Mouse (Mus musculus) adrenal gland, postnatal 4 days (tissue): ENCODE data around the gene Zmynd11. TPM values are rescaled to one million over a fixed set of nuclear protein-coding genes. Genes with fewer than 3 reads are reported as not detected.

ENCODE experiments used
- DNase-seq, 2 experiments: peaks; one replicate each; pipeline ENCODE4 v3.0.0; 2021 to 2022; ENCODE audit warnings: low spot score in 2 of 2, mixed read lengths in 2 of 2
- total RNA-seq, 2 experiments: library from RNA; stranded (reverse); gene quantifications; 2 replicates each; pipeline ENCODE4 v1.2.3; 2021

Gene Zmynd11
- total RNA-seq, 2 experiments from 2014 or later: 162 to 172 TPM

GRCm38 (mm10) chr13:9663593-9663992, 101.5 kb downstream of the Zmynd11 start:
- DNase-seq: no peak

DNA sequence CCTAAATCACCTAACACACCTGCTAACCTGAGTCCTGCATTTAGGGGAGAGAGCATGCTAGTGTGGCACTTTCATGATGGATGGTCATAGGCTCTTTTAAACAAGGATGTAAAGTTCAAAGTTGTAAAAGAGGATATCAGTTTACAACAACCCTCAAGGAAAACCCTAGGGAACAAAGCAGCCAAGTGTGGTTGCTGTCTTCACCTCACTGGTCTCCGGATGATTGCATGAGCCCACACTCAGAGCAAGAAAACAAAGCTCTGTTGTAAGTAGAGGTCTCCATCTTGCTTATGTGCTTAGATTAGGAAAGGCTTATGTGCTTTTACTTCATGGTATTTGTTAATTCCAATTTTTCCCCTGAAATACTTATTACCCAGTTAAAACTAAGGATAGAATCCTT, 104.4 kb downstream of the Zmynd11 start:
- DNase-seq: no peak

DNA sequence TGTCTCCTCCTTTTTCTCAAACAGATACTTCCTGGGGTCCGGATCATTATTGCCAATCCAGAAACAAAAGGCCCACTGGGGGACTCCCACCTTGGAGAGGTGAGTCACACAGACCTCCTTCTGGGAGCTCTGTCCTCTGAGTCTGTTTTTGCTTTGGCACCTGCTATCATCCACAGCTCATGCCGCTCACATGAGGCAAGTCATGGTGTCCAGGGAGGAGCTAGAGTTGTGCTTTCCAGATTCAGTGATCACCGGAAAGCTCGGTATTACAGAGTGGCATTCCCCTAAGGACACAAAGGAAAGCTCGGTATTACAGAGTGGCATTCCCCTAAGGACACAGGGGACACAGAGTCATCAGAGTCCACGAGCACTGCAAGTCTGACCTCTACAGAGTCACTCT, 108.5 kb downstream of the Zmynd11 start:
- no peak for DNase-seq

- DNase-seq: no peak
Observed at GRCm38 (mm10) chr13:9653018-9653417, 112.1 kb downstream of the Zmynd11 start.

- DNase-seq: no peak
Observed at GRCm38 (mm10) chr13:9650580-9650979, 114.5 kb downstream of the Zmynd11 start.

GRCm38 (mm10) chr13:9649894-9650293, 115.2 kb downstream of the Zmynd11 start:
- DNase-seq: no peak

DNA sequence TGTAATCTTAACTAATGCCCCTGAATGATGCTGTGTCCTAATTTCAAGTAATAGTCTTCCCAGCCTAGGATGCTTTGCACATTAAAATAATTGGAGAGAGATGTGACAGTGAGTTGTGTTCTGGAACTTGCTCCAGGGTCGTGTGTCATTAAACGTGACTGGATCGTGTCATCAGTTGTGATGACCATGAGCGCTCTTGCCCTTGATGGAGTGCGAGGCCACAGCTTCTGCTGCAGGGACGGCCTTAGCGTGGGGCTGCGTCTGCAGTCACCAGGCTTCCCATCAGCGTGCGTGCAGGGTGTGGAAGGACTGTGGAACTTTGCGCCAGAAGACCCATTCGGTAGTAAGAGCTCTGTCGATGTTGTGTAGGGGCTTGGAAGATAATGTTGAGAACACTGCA, 116.4 kb downstream of the Zmynd11 start:
- no peak for DNase-seq

DNA sequence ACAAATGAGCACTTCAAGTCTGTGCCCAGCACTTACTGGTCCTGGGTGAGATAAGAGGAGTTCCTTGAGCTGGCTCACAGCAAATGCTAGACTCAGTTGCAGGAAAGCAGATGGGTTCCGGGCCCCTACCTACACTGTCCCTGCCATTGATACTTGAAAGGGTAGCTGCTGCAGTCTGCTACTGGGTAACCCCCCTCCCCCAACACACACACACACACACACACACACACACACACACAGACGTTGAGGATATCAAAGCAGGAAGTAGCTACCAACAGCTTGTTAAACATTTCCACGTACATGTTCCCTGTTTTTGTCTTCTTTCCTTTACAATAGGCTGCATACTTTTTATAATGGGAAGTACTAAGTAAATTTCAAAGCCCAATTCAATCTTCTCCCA, 127.2 kb downstream of the Zmynd11 start:
- DNase-seq: no peak

DNA sequence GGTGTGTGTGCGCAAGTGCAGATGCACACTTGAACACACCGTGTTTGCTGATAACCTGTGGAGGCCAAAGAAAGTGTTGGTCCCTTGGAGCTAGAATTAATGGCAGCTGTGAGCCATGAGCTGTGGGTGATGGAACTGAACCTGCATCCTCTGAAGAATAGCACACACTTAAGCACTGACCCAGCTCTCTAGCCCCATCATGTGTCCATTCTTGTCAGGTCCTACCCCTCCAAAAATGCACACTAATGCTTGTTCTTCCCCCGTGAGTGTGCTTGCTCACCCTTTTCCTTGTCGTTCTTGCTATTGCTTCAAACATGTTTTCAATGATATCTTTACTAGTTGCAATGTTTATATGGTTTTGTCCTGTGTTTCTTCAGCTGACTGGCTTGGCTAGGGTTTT, 128.6 kb downstream of the Zmynd11 start:
- no peak for DNase-seq

GRCm38 (mm10) chr13:9635951-9636350, 129.2 kb downstream of the Zmynd11 start:
- no peak for DNase-seq
